Mouse (Mus musculus) heart, adult 2 months (tissue): ENCODE data around the gene Skint4. TPM values are rescaled to one million over a fixed set of nuclear protein-coding genes. Genes with fewer than 3 reads are reported as not detected.

Source experiments
- DNase-seq, 2 experiments: peaks; one replicate each; pipeline ENCODE4 v3.0.0; 2021
- H3K27ac ChIP-seq: fragments of 200-600 bp; 2 replicates; pipeline ENCODE4 v1.8.1; 2022
- H3K27me3 ChIP-seq: fragments of 200-500 bp; 2 replicates; pipeline ENCODE4 v1.6.1; 2012; ENCODE audit warnings: mild to moderate bottlenecking, low read length, inconsistent platforms, mixed read lengths; ENCODE audit not compliant: control insufficient read depth, insufficient read depth
- H3K36me3 ChIP-seq: fragments of 200-500 bp; 2 replicates; pipeline ENCODE4 v1.6.1; 2012; ENCODE audit warnings: low read length, inconsistent platforms; ENCODE audit not compliant: control insufficient read depth, insufficient read depth
- H3K4me1 ChIP-seq: fragments of 200-500 bp; 2 replicates; pipeline ENCODE4 v1.6.1; 2011; ENCODE audit warnings: low read length; ENCODE audit not compliant: control insufficient read depth, insufficient read depth
- H3K4me3 ChIP-seq: fragments of 200-600 bp; 2 replicates; pipeline ENCODE4 v1.8.1; 2022
- H3K79me2 ChIP-seq: fragments of 200-500 bp; replicated peaks from 2 replicates; pipeline ENCODE4 v1.6.1; 2012; ENCODE audit warnings: mild to moderate bottlenecking, inconsistent platforms, low read length, moderate library complexity, mixed read lengths; ENCODE audit not compliant: control insufficient read depth, insufficient read depth
- H3K9ac ChIP-seq: fragments of 200-500 bp; 2 replicates; pipeline ENCODE4 v1.6.1; 2012; ENCODE audit warnings: low read depth, mild to moderate bottlenecking, control low read depth, inconsistent platforms, low read length, mixed read lengths
- CTCF ChIP-seq: fragments of 200-600 bp; IDR thresholded peaks from 2 replicates; pipeline ENCODE4 v1.8.1; 2022; ENCODE audit warnings: antibody characterized with exemption, mild to moderate bottlenecking, moderate library complexity
- EP300 ChIP-seq: fragments of 200-500 bp; IDR thresholded peaks from 2 replicates; pipeline ENCODE4 v1.6.1; 2011; ENCODE audit warnings: low read depth, low read length, control low read depth; ENCODE audit not compliant: insufficient read depth
- POLR2A ChIP-seq: fragments of 200-500 bp; IDR thresholded peaks from 2 replicates; pipeline ENCODE4 v1.6.1; 2011; ENCODE audit warnings: mild to moderate bottlenecking, low read depth, low read length, control low read depth; ENCODE audit not compliant: insufficient read depth
- intact Hi-C: fragments of 180-260 bp; cut with DNase I; formaldehyde crosslinking; loops from one replicate; pipeline ENCODE4 v1.15.1; 2025
- long read RNA-seq: library from polyadenylated mRNA; stranded (forward); transcript quantifications from one replicate; pipeline ENCODE4 v2.0.0, GENCODE M21; 2021
- polyA plus RNA-seq: library from polyadenylated mRNA; depleted of rRNA; stranded (reverse); fragments of >200 nt; gene quantifications from 2 replicates; pipeline ENCODE4 v1.2.3, GENCODE M21; 2012; rRNA removed
- total RNA-seq, 2 experiments: library from RNA; stranded (reverse); gene quantifications; 2 replicates each; pipeline ENCODE4 v1.2.3; 2021

Skint4 gene
- not detected for total RNA-seq
- not detected in 2 replicates for polyA plus RNA-seq
- long read RNA-seq, result 0 reads

- DNase-seq, result no peak
- TF ChIP-seq EP300, result no peak
- no peak for TF ChIP-seq POLR2A
- no peak for TF ChIP-seq CTCF
- no peak within 1 kb of the TSS for H3K9ac ChIP-seq
- no peaks in the 10 kb centered on the region for H3K27me3 ChIP-seq
- H3K4me1 ChIP-seq, result no peaks in the 10 kb centered on the region
- no peak within 1 kb of the TSS for H3K27ac ChIP-seq
- intact Hi-C loops, result no loop called here
- no peak within 1 kb of the TSS for H3K4me3 ChIP-seq
- H3K79me2 ChIP-seq, result no peaks in the 10 kb centered on the region
- H3K36me3 ChIP-seq, result no peaks in the 10 kb centered on the region
These were observed at the start of gene Skint4 for GRCm38 (mm10) chr4:112071716-112072115. Gene Skint4, plus strand, starts transcription at chr4:112072016.

Other genes starting within 250 kb of the Skint4 start
- gene Slc5a9, start 169.1 kb upstream of the Skint4 start, total RNA-seq, result not detected
- 0.27 TPM in 1 of 2 replicates, not detected in the other for gene Slc5a9, start 169.1 kb upstream of the Skint4 start, polyA plus RNA-seq
- gene Skint8, start 152.6 kb upstream of the Skint4 start, total RNA-seq, result not detected
- not detected in 2 replicates for gene Skint8, start 152.6 kb upstream of the Skint4 start, polyA plus RNA-seq
- gene Skint7, start 99.1 kb upstream of the Skint4 start, total RNA-seq, result not detected
- not detected in 2 replicates for gene Skint7, start 99.1 kb upstream of the Skint4 start, polyA plus RNA-seq
- not detected for gene Skint1, start 65.7 kb upstream of the Skint4 start, total RNA-seq
- gene Skint1, start 65.7 kb upstream of the Skint4 start, polyA plus RNA-seq, result not detected in 2 replicates
- under 1 TPM in 1 of 2 experiments, not detected in 1; 0.10 TPM for gene Skint3, start 160.2 kb downstream of the Skint4 start, total RNA-seq
- gene Skint3, start 160.2 kb downstream of the Skint4 start, polyA plus RNA-seq, result 0.04 TPM in 1 of 2 replicates, not detected in the other